Mouse (Mus musculus) MN1 (cell line): Measurements from ENCODE around the gene Asb4.

Experiments
- DNase-seq: peaks from one replicate; pipeline ENCODE4 v3.0.0-alpha.2; 2016; ENCODE audit warnings: low spot score

Gene Asb4

GRCm38 (mm10) chr6:5447013-5447412 lies 63.8 kb downstream of the Asb4 start:
- DNase-seq: no peak

GRCm38 (mm10) chr6:5447546-5447945 lies 64.4 kb downstream of the Asb4 start:
- no peak for DNase-seq

GRCm38 (mm10) chr6:5448396-5448795 lies 65.2 kb downstream of the Asb4 start:
- no peak for DNase-seq

- DNase-seq: no peak
Observed at GRCm38 (mm10) chr6:5449878-5450277, 66.7 kb downstream of the Asb4 start.

GRCm38 (mm10) chr6:5455836-5456235 lies 72.7 kb downstream of the Asb4 start:
- DNase-seq: no peak

GRCm38 (mm10) chr6:5470480-5471318 lies 87.5 kb downstream of the Asb4 start:
- DNase-seq: no peak

- DNase-seq: no peak
Observed at GRCm38 (mm10) chr6:5472692-5473091, 89.5 kb downstream of the Asb4 start.

- DNase-seq: no peak
Observed at GRCm38 (mm10) chr6:5474021-5474420, 90.8 kb downstream of the Asb4 start.

GRCm38 (mm10) chr6:5481066-5481465 lies 97.9 kb downstream of the Asb4 start:
- DNase-seq: no peak

- DNase-seq: no peak
Observed at GRCm38 (mm10) chr6:5482270-5482783, 99.1 kb downstream of the Asb4 start.
